Mouse (Mus musculus) cerebellum, adult 2 months (tissue): Measurements from ENCODE around the gene Gm5065. TPM values are rescaled to one million over a fixed set of nuclear protein-coding genes. Genes with fewer than 3 reads are reported as not detected.

Experiments used
- DNase-seq, 2 experiments: peaks; one replicate each; pipeline ENCODE4 v3.0.0; 2021
- H3K27ac ChIP-seq: fragments of 200-500 bp; 2 replicates; pipeline ENCODE4 v1.5.1; 2012; ENCODE audit warnings: low read length, control low read depth, inconsistent platforms; ENCODE audit not compliant: insufficient read depth
- H3K27me3 ChIP-seq: fragments of 200-500 bp; 2 replicates; pipeline ENCODE4 v1.6.1; 2012; ENCODE audit warnings: inconsistent platforms, mild to moderate bottlenecking, low read length, moderate library complexity; ENCODE audit not compliant: control insufficient read depth, insufficient read depth
- H3K4me1 ChIP-seq: fragments of 200-500 bp; 2 replicates; pipeline ENCODE4 v1.6.1; 2011; ENCODE audit warnings: low read length; ENCODE audit not compliant: control insufficient read depth, insufficient read depth
- H3K4me3 ChIP-seq: fragments of 200-500 bp; replicated peaks from 2 replicates; pipeline ENCODE3; 2011; ENCODE audit warnings: mild to moderate bottlenecking, low read depth, low read length, control low read depth; ENCODE audit not compliant: insufficient read depth
- CTCF ChIP-seq: fragments of 200-500 bp; IDR thresholded peaks from 2 replicates; pipeline ENCODE4 v1.5.1; 2011; ENCODE audit warnings: low read depth, mild to moderate bottlenecking, control low read depth, low read length, moderate library complexity, borderline replicate concordance; ENCODE audit not compliant: insufficient read depth
- POLR2A ChIP-seq: fragments of 200-500 bp; IDR thresholded peaks from 2 replicates; pipeline ENCODE4 v1.6.1; 2011; ENCODE audit warnings: low read length, control low read depth, borderline replicate concordance; ENCODE audit not compliant: insufficient read depth
- WGBS: fragments of 180-500 bp; shearing (Covaris S2); methylation state at CpG from one replicate; pipeline ENCODE4 v1.1.7; 2018; 5-methylcytosine and 5-hydroxymethylcytosine counted together
- polyA plus RNA-seq: library from polyadenylated mRNA; depleted of rRNA; stranded (reverse); fragments of >200 nt; gene quantifications from 2 replicates; pipeline ENCODE4 v1.2.3, GENCODE M21; 2012; rRNA removed

The Gm5065 gene
- polyA plus RNA-seq = not detected in 2 replicates

DNA sequence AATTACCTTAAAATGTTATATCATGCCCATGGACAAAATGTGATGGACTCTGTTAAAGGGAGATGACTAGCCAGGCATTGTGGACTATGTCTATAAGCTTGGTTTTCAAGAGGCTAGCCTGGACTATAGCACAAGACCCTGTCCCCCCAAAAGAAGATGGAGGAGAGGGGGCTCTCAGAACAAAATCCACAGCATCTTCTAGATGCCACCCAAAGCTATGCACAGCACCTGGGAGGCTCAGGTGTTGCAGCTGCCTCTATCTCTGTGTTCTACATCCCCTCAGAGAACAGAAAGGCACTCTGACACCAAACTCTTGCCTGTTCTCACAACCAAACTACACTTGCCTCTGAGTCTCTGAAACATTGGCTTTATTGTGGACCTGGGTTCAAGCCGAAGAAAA lies at the start of gene Gm5065:
Gene Gm5065 (plus strand): TSS at position 301 of the 400 bp plus-strand sequence.
- WGBS = 81% methylated on average over 1 of the region's 1 CpGs
- Histone ChIP-seq H3K4me1 (no peaks in the 10 kb centered on the region), H3K4me3 (no peak within 1 kb of the TSS), H3K27me3 (no peaks in the 10 kb centered on the region; the same call in 1 of the 2 replicates), H3K27ac (no peak within 1 kb of the TSS)
- no peak for TF ChIP-seq POLR2A
- no peak for DNase-seq

DNA sequence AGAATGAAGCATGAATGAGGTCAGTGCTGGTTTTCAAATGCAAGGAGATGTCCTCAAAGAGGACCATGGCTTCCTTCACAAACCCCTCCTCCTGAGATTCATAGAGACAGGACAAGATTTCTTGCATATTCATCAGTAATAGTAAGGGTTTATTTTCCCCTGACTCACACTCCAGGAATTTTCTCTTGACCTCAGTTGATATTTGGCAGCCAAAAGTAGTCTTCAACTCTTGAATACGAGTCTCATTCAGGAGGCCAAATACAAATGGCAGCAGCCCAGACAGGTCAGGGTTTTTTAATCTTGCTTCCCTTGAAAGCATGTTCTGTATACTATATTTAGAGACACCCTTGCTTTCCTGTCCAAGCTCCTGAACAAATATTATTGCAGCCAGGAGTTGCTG lies 22.8 kb upstream of the Gm5065 start:
- TF ChIP-seq POLR2A (no peak), CTCF (no peak)
- Histone ChIP-seq H3K27me3 (no peaks in the 10 kb centered on the region), H3K27ac (no peak overlapping the region), H3K4me3 (no peak overlapping the region), H3K4me1 (no peaks in the 10 kb centered on the region)
- 79% methylated on average over 1 of the region's 1 CpGs for WGBS
- DNase-seq = no peak

DNA sequence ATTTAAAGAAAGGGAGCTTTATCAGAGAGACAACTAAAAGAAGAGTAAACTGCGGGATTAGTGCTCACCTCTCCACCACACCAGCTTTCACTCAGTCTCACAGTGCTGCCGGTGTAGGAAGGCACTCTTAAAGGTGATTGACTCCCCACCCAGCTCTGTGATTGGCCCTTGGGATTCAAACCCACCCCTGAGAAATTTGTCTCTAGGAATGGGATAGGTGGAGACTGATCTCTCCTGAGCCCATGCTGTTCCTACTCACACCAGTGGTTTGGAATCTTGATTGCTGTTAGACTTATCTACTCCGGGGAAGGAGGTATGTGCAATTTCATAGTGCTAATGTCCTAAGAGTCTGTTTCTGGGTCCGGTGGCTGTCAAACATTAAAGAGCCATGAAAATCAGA lies 598 bp downstream of the Gm5065 start, which contains the start of gene Nlrp2:
Gene Nlrp2 (minus strand): TSS at position 101 of the 400 bp plus-strand sequence.
- TF ChIP-seq POLR2A (no peak), CTCF (no peak)
- no peaks in the 10 kb centered on the region; the same call in 1 of the 2 replicates for H3K27me3 ChIP-seq
- DNase-seq = no peak
- no peak within 1 kb of the TSS for H3K27ac ChIP-seq
- WGBS = 81% methylated on average over 4 of the region's 4 CpGs
- H3K4me1 ChIP-seq = no peaks in the 10 kb centered on the region
- H3K4me3 ChIP-seq = no peak within 1 kb of the TSS

DNA sequence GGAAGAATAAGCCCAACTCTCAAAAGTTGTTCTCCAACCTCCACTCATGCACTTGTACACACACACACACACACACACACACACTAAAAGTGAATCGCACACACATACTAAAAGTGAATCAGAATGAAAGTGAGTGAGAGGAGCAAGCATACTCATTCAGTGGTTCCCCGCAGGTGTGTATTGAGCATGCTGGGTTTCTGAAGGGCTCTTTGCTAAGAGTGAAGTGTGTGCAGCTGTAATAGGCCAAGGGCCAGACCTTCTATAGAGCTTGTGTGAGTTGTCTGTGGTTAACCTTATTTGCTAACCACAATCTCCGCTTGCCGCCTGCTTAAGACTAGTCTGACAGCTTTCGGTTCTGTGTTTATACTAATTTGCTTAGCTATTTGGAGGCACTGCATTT lies 13.3 kb downstream of the Gm5065 start:
- Histone ChIP-seq H3K4me1 (no peaks in the 10 kb centered on the region), H3K4me3 (no peak overlapping the region), H3K27me3 (no peaks in the 10 kb centered on the region), H3K27ac (no peak overlapping the region)
- no peak for TF ChIP-seq CTCF
- TF ChIP-seq POLR2A = no peak
- WGBS = 92% methylated on average over 5 of the region's 5 CpGs
- no peak for DNase-seq

DNA sequence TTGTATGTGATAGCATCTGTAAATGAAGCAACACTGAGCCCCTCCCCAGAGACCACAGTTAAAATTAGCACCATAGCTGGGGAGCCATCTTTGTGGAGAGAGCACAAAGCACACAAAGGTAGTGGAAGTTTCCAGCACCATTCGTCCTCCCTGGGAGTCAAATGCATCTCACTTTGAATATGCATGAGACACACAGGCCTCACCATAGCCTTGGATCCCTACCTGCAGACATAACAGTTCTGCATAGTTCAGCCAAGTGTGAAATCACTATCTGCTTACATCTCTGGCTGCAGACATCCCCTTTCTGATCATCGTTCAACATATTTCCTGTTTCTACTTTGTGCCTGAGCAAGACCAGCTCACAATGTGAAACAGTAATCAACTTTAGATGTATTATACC lies 16.4 kb downstream of the Gm5065 start:
- DNase-seq = no peak
- no peak overlapping the region for H3K4me3 ChIP-seq
- H3K27me3 ChIP-seq = no peaks in the 10 kb centered on the region
- no peaks in the 10 kb centered on the region for H3K4me1 ChIP-seq
- H3K27ac ChIP-seq = no peak overlapping the region
- TF ChIP-seq CTCF (no peak), POLR2A (no peak)
- WGBS = 62% methylated on average over 2 of the region's 2 CpGs

DNA sequence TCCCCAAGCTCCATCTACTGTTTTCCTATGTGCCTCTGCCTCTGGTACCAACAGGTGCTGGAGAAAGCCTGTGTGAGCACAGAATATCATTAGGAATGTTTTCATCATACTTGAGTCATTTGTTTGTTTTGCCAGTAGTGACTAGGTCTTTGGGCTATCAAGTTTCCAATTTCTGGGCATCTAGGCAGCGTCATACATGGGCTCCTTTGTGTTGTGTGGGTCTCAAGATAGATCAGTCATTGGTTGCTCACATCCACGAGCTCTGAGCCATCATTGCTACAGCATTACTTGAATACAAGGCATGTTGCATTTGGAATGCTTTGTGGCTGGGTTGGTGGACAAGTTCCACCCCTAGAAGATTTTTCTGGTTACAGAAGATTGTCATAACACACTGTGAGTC lies 55.9 kb downstream of the Gm5065 start:
- WGBS = 13% methylated on average over 2 of the region's 2 CpGs
- H3K4me1 ChIP-seq = no peaks in the 10 kb centered on the region
- H3K4me3 ChIP-seq = no peak overlapping the region

More for the DNA sequence above, 55.9 kb downstream of the Gm5065 start:
- Histone ChIP-seq H3K27me3 (no peaks in the 10 kb centered on the region), H3K27ac (no peak overlapping the region)
- no peak for DNase-seq
- TF ChIP-seq CTCF = no peak
- no peak for TF ChIP-seq POLR2A

Other genes starting within 250 kb of the Gm5065 start
- gene Rfpl4, start 233.6 kb upstream of the Gm5065 start, polyA plus RNA-seq = not detected in 2 replicates
- gene Rasl2-9, start 224.6 kb upstream of the Gm5065 start, polyA plus RNA-seq = 0.34 and 0.60 TPM in 2 replicates
- not detected in 2 replicates for gene Vmn1r55, start 200.9 kb upstream of the Gm5065 start, polyA plus RNA-seq
- gene Vmn1r56, start 153.8 kb upstream of the Gm5065 start, polyA plus RNA-seq = not detected in 2 replicates
- not detected in 2 replicates for gene Vmn1r57, start 132.0 kb upstream of the Gm5065 start, polyA plus RNA-seq
- gene Nlrp2, start 498 bp downstream of the Gm5065 start, polyA plus RNA-seq = not detected in 2 replicates
- not detected in 2 replicates for gene Vmn1r58, start 62.9 kb downstream of the Gm5065 start, polyA plus RNA-seq
- gene Vmn1r59, start 106.2 kb downstream of the Gm5065 start, polyA plus RNA-seq = not detected in 2 replicates
- gene Vmn2r28, start 143.4 kb downstream of the Gm5065 start, polyA plus RNA-seq = not detected in 2 replicates
- not detected in 2 replicates for gene Vmn1r60, start 196.8 kb downstream of the Gm5065 start, polyA plus RNA-seq